Mouse (Mus musculus) kidney, adult 2 months (tissue): ENCODE measurements around the gene Ttpal. TPM values are rescaled to one million over a fixed set of nuclear protein-coding genes. Genes with fewer than 3 reads are reported as not detected.

Experiments
- DNase-seq: peaks from one replicate; pipeline ENCODE4 v3.0.0; 2021
- H3K27ac ChIP-seq: fragments of 200-500 bp; 2 replicates; pipeline ENCODE4 v1.5.1; 2012; ENCODE audit warnings: low read depth, low read length, control low read depth, inconsistent platforms; ENCODE audit not compliant: insufficient read depth
- H3K27me3 ChIP-seq: fragments of 200-500 bp; replicated peaks from 2 replicates; pipeline ENCODE4 v1.6.1; 2012; ENCODE audit warnings: mild to moderate bottlenecking, moderate library complexity, low read length, inconsistent platforms; ENCODE audit not compliant: control insufficient read depth, insufficient read depth
- H3K36me3 ChIP-seq: fragments of 200-500 bp; 2 replicates; pipeline ENCODE4 v1.6.1; 2012; ENCODE audit warnings: mild to moderate bottlenecking, moderate library complexity, low read length, inconsistent platforms; ENCODE audit not compliant: control insufficient read depth, insufficient read depth
- H3K4me1 ChIP-seq: fragments of 200-500 bp; 2 replicates; pipeline ENCODE4 v1.6.1; 2011; ENCODE audit warnings: low read length; ENCODE audit not compliant: control insufficient read depth, insufficient read depth
- H3K4me3 ChIP-seq: fragments of 200-500 bp; 2 replicates; pipeline ENCODE4 v1.5.1; 2011; ENCODE audit warnings: mild to moderate bottlenecking, low read depth, low read length, control low read depth; ENCODE audit not compliant: insufficient read depth
- CTCF ChIP-seq: fragments of 200-500 bp; conservative IDR thresholded peaks from 2 replicates; pipeline ENCODE4 v1.5.1; 2011; ENCODE audit warnings: low read depth, mild to moderate bottlenecking, control low read depth, low read length, moderate library complexity, mixed read lengths; ENCODE audit not compliant: insufficient read depth, insufficient read length
- POLR2A ChIP-seq: fragments of 200-500 bp; IDR thresholded peaks from one replicate; pipeline ENCODE4 v1.6.1; 2011; ENCODE audit warnings: low read depth, low read length, control low read depth
- WGBS: fragments of 180-500 bp; shearing (Covaris S2); methylation state at CpG from one replicate; pipeline ENCODE4 v1.1.7; 2018; 5-methylcytosine and 5-hydroxymethylcytosine counted together
- polyA plus RNA-seq: library from polyadenylated mRNA; depleted of rRNA; stranded (reverse); fragments of >200 nt; gene quantifications from 2 replicates; pipeline ENCODE4 v1.2.3, GENCODE M21; 2012

Gene Ttpal
- polyA plus RNA-seq, 1 experiment, result 11.3 TPM

- H3K36me3 ChIP-seq, result no peaks in the 10 kb centered on the region
- TF ChIP-seq CTCF (no peak), POLR2A (no peak)
- no peak overlapping the region for H3K4me3 ChIP-seq
- no peak for DNase-seq
- H3K4me1 ChIP-seq, result peaks cover 19% of the 10 kb centered on the region; the same call in 1 of the 2 replicates
- H3K27me3 ChIP-seq, result no peaks in the 10 kb centered on the region
- 73% methylated on average over 5 of the region's 5 CpGs for WGBS
- H3K27ac ChIP-seq, result no peak overlapping the region
Observed at GRCm38 (mm10) chr2:163590996-163591395, 11.1 kb upstream of the Ttpal start.

- peaks cover 27% of the 10 kb centered on the region for H3K4me1 ChIP-seq
- WGBS, result 61% methylated on average over 1 of the region's 1 CpGs
- H3K4me3 ChIP-seq, result no peak overlapping the region
- no peak overlapping the region for H3K27ac ChIP-seq
- no peaks in the 10 kb centered on the region for H3K36me3 ChIP-seq
- H3K27me3 ChIP-seq, result no peaks in the 10 kb centered on the region
- peak; percentile 47 for DNase-seq
- TF ChIP-seq POLR2A, result no peak
- no peak for TF ChIP-seq CTCF
Observed at GRCm38 (mm10) chr2:163592084-163592483, 10.0 kb upstream of the Ttpal start.

GRCm38 (mm10) chr2:163593636-163594282 is 8.4 kb upstream of the Ttpal start:
- WGBS, result 75% methylated on average over 10 of the region's 10 CpGs
- peak; percentile 69 for DNase-seq
- H3K27ac ChIP-seq, result peak overlapping the region; percentile 61; the same call in 1 of the 2 replicates

GRCm38 (mm10) chr2:163595119-163595518 is 7.0 kb upstream of the Ttpal start:
- WGBS, result 21% methylated on average over 2 of the region's 2 CpGs
- peak overlapping the region; percentile 89 for H3K27ac ChIP-seq

More at GRCm38 (mm10) chr2:163593636-163594282, 8.4 kb upstream of the Ttpal start:
- Histone ChIP-seq H3K36me3 (no peaks in the 10 kb centered on the region), H3K27me3 (no peaks in the 10 kb centered on the region), H3K4me1 (peaks cover 30% of the 10 kb centered on the region), H3K4me3 (no peak overlapping the region)
- no peak for TF ChIP-seq CTCF

GRCm38 (mm10) chr2:163596057-163596872 is 5.8 kb upstream of the Ttpal start:
- Histone ChIP-seq H3K4me1 (peaks cover 30% of the 10 kb centered on the region), H3K27ac (peak overlapping the region; percentile 89), H3K4me3 (no peak overlapping the region), H3K36me3 (no peaks in the 10 kb centered on the region), H3K27me3 (no peaks in the 10 kb centered on the region)
- no peak for TF ChIP-seq POLR2A
- TF ChIP-seq CTCF, result no peak
- peak; percentile 95 for DNase-seq
- 40% methylated on average over 13 of the region's 13 CpGs for WGBS

More at GRCm38 (mm10) chr2:163595119-163595518, 7.0 kb upstream of the Ttpal start:
- no peaks in the 10 kb centered on the region for H3K36me3 ChIP-seq
- H3K4me1 ChIP-seq, result peaks cover 30% of the 10 kb centered on the region
- H3K4me3 ChIP-seq, result no peak overlapping the region
- H3K27me3 ChIP-seq, result no peaks in the 10 kb centered on the region
- TF ChIP-seq CTCF (no peak), POLR2A (no peak)
- peak; percentile 74 for DNase-seq

- no peak for DNase-seq
- no peaks in the 10 kb centered on the region for H3K36me3 ChIP-seq
- H3K4me1 ChIP-seq, result peaks cover 33% of the 10 kb centered on the region
- H3K4me3 ChIP-seq, result no peak overlapping the region
- H3K27me3 ChIP-seq, result no peaks in the 10 kb centered on the region
- H3K27ac ChIP-seq, result peak overlapping the region; percentile 75
- WGBS, result 55% methylated on average over 3 of the region's 3 CpGs
- no peak for TF ChIP-seq POLR2A
- no peak for TF ChIP-seq CTCF
Observed at GRCm38 (mm10) chr2:163596873-163597155, 5.3 kb upstream of the Ttpal start.

GRCm38 (mm10) chr2:163597661-163598060 is 4.5 kb upstream of the Ttpal start:
- 48% methylated on average over 4 of the region's 4 CpGs for WGBS
- peak; percentile 86 for DNase-seq
- Histone ChIP-seq H3K4me3 (no peak overlapping the region), H3K27me3 (no peaks in the 10 kb centered on the region), H3K4me1 (peaks cover 34% of the 10 kb centered on the region), H3K27ac (no peak overlapping the region), H3K36me3 (no peaks in the 10 kb centered on the region)
- TF ChIP-seq POLR2A, result no peak
- peak; percentile 79 for TF ChIP-seq CTCF

- Histone ChIP-seq H3K27ac (no peak overlapping the region), H3K27me3 (no peaks in the 10 kb centered on the region), H3K4me1 (peaks cover 31% of the 10 kb centered on the region), H3K36me3 (no peaks in the 10 kb centered on the region), H3K4me3 (no peak overlapping the region)
- TF ChIP-seq POLR2A (no peak), CTCF (peak; percentile 89)
- WGBS, result 3% methylated on average over 1 of the region's 1 CpGs
- DNase-seq, result peak; percentile 77
Observed at GRCm38 (mm10) chr2:163599226-163599625, 2.9 kb upstream of the Ttpal start.
